Mouse (Mus musculus): Measurements from ENCODE around the gene Rb1. TPM values are rescaled to one million over a fixed set of nuclear protein-coding genes. Genes with fewer than 3 reads are reported as not detected.

The Rb1 gene
- polyA plus RNA-seq, 1 experiment from 2014 or later, result 15.1 TPM

DNA sequence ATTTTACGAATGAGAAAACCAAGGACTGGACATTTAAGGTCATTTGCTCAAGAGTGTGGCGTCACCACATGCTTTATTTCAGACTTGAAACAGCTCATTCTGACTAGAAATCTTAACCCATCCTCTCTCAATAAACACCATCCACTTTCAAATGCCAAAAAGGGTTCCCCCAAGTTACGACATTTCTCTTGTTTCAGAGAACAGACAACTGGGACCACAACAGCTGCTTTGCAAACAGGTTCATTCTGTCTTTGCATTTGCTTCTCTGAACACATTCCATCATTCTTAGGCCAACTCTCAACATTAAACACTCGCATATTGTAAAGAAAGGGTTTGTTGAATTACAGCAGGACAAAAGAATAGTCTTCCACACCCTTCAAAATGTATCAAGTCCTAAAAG lies 11.8 kb downstream of the Rb1 start:
- Histone ChIP-seq H3K36me3 (ENCODE audit: control insufficient read depth, insufficient read depth) (no peaks in the 10 kb centered on the region), H3K9me3 (ENCODE audit: control insufficient read depth) (no peaks in the 10 kb centered on the region), H3K4me3 (ENCODE audit: low read depth, low read length) (no peak overlapping the region), H3K9ac (ENCODE audit: low read depth, low read length) (no peak overlapping the region), H3K4me2 (replicated peaks; ENCODE audit: low read depth) (no peak overlapping the region), H3K4me1 (replicated peaks; ENCODE audit: control insufficient read depth, insufficient read depth, low read length) (no peaks in the 10 kb centered on the region), H3K27me3 (replicated peaks; ENCODE audit: control insufficient read depth, insufficient read depth, low read length) (no peaks in the 10 kb centered on the region), H3K27ac (ENCODE audit: low read depth, low read length) (no peak overlapping the region)
- ATAC-seq, result no peak
- 82% methylated on average over 4 of the region's 4 CpGs for WGBS
- TF ChIP-seq CTCF (IDR thresholded peaks at IDR 0.05; ENCODE audit: low read depth), result no peak

- H3K27me3 ChIP-seq (replicated peaks; ENCODE audit: control insufficient read depth, insufficient read depth, low read length), result no peaks in the 10 kb centered on the region
- WGBS, result 61% methylated on average over 5 of the region's 5 CpGs
- no peaks in the 10 kb centered on the region for H3K36me3 ChIP-seq (ENCODE audit: control insufficient read depth, insufficient read depth)
- H3K4me2 ChIP-seq (replicated peaks; ENCODE audit: low read depth), result no peak overlapping the region
- ATAC-seq, result no peak
- no peak overlapping the region for H3K27ac ChIP-seq (ENCODE audit: low read depth, low read length)
- TF ChIP-seq CTCF (IDR thresholded peaks at IDR 0.05; ENCODE audit: low read depth), result no peak
- H3K9me3 ChIP-seq (ENCODE audit: control insufficient read depth), result no peaks in the 10 kb centered on the region
- no peaks in the 10 kb centered on the region for H3K4me1 ChIP-seq (replicated peaks; ENCODE audit: control insufficient read depth, insufficient read depth, low read length)
- H3K9ac ChIP-seq (ENCODE audit: low read depth, low read length), result no peak overlapping the region
- no peak overlapping the region for H3K4me3 ChIP-seq (ENCODE audit: low read depth, low read length)
Observed at GRCm38 (mm10) chr14:73313396-73313795, 12.2 kb downstream of the Rb1 start.

- H3K4me3 ChIP-seq (ENCODE audit: low read depth, low read length), result no peak overlapping the region
- WGBS, result 85% methylated on average over 5 of the region's 5 CpGs
- no peak overlapping the region for H3K9ac ChIP-seq (ENCODE audit: low read depth, low read length)
Observed at GRCm38 (mm10) chr14:73312909-73313308, 12.7 kb downstream of the Rb1 start.

DNA sequence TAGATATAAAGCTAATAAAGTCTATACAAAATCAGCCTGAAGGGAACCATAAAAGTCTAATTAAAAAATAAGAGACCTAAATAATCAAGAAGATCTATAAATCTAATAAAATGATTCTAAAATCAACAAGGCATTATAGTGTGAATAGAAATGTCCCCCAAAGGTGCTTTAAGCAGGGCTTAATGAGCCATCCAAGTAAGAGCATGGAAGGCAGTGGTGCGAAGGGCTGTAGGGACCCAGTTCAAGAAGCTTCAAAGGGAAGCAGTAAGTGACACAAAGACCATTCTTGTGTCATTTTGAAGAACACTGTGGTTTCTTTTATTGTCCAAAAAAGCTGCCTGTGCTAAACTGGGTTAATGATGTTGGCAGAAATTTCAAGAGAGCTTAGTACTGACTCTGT lies 18.1 kb downstream of the Rb1 start:
- Histone ChIP-seq H3K36me3 (ENCODE audit: control insufficient read depth, insufficient read depth) (no peaks in the 10 kb centered on the region), H3K4me3 (ENCODE audit: low read depth, low read length) (no peak overlapping the region), H3K9me3 (ENCODE audit: control insufficient read depth) (no peaks in the 10 kb centered on the region), H3K9ac (ENCODE audit: low read depth, low read length) (no peak overlapping the region), H3K27me3 (replicated peaks; ENCODE audit: control insufficient read depth, insufficient read depth, low read length) (no peaks in the 10 kb centered on the region), H3K4me2 (replicated peaks; ENCODE audit: low read depth) (no peak overlapping the region), H3K4me1 (replicated peaks; ENCODE audit: control insufficient read depth, insufficient read depth, low read length) (peaks cover 4% of the 10 kb centered on the region; the same call in 1 of the 2 replicates), H3K27ac (ENCODE audit: low read depth, low read length) (no peak overlapping the region)
- ATAC-seq, result no peak
- 88% methylated on average over 1 of the region's 1 CpGs for WGBS
- TF ChIP-seq CTCF (IDR thresholded peaks at IDR 0.05; ENCODE audit: low read depth), result no peak

More at GRCm38 (mm10) chr14:73312909-73313308, 12.7 kb downstream of the Rb1 start:
- H3K4me2 ChIP-seq (replicated peaks; ENCODE audit: low read depth), result no peak overlapping the region
- H3K9me3 ChIP-seq (ENCODE audit: control insufficient read depth), result no peaks in the 10 kb centered on the region
- ATAC-seq, result no peak
- no peak for TF ChIP-seq CTCF (IDR thresholded peaks at IDR 0.05; ENCODE audit: low read depth)
- H3K27me3 ChIP-seq (replicated peaks; ENCODE audit: control insufficient read depth, insufficient read depth, low read length), result no peaks in the 10 kb centered on the region
- H3K36me3 ChIP-seq (ENCODE audit: control insufficient read depth, insufficient read depth), result no peaks in the 10 kb centered on the region
- H3K4me1 ChIP-seq (replicated peaks; ENCODE audit: control insufficient read depth, insufficient read depth, low read length), result peaks cover 4% of the 10 kb centered on the region; the same call in 1 of the 2 replicates
- no peak overlapping the region for H3K27ac ChIP-seq (ENCODE audit: low read depth, low read length)

DNA sequence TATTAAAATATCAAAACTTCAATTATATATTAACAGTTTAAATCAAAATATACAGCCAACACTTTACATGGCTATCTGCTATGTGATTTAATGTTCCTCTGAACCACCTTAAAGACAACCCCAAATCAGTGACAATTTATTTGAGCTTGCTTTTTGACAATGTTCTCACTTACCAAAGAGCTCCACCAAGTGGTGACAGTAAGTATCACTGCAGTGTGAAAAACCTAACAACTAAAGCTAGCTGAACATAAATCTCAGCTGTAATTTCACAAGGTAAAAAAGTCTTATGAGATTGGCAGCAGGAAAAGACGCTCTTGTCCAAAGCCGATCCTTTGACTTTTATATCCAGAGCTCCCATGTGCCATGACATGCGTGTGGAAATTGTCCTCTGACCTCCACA lies 22.4 kb downstream of the Rb1 start:
- no peak for ATAC-seq
- Histone ChIP-seq H3K4me1 (replicated peaks; ENCODE audit: control insufficient read depth, insufficient read depth, low read length) (peaks cover 3% of the 10 kb centered on the region; the same call in 1 of the 2 replicates), H3K27me3 (replicated peaks; ENCODE audit: control insufficient read depth, insufficient read depth, low read length) (no peaks in the 10 kb centered on the region), H3K4me3 (ENCODE audit: low read depth, low read length) (no peak overlapping the region), H3K4me2 (replicated peaks; ENCODE audit: low read depth) (no peak overlapping the region), H3K27ac (ENCODE audit: low read depth, low read length) (no peak overlapping the region), H3K36me3 (ENCODE audit: control insufficient read depth, insufficient read depth) (no peaks in the 10 kb centered on the region), H3K9ac (ENCODE audit: low read depth, low read length) (no peak overlapping the region), H3K9me3 (ENCODE audit: control insufficient read depth) (no peaks in the 10 kb centered on the region)
- peak; percentile 85 for TF ChIP-seq CTCF (IDR thresholded peaks at IDR 0.05; ENCODE audit: low read depth)
- 41% methylated on average over 3 of the region's 3 CpGs for WGBS

DNA sequence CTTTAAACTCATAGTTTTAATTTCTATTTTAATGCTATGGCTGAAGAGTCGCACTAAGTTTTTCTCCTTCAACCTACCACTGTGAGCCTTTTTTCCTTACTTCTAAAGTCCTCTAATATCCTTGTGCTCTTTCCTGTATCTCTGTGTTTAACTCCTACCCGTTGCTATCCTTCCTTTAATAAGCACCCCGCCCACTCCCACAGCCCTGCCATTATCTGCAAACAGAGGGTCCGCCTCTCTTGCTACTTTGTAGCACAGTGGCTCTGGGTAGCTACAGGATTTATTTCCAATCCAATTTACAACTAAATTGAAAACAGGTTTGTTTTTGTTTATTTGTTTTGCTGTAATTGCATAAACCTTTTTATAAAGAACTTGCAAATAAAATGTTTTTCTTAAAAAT lies 23.8 kb downstream of the Rb1 start:
- no peak for ATAC-seq
- H3K27me3 ChIP-seq (replicated peaks; ENCODE audit: control insufficient read depth, insufficient read depth, low read length), result no peaks in the 10 kb centered on the region
- H3K36me3 ChIP-seq (ENCODE audit: control insufficient read depth, insufficient read depth), result peaks cover 3% of the 10 kb centered on the region; the same call in 1 of the 2 replicates
- no peak for TF ChIP-seq CTCF (IDR thresholded peaks at IDR 0.05; ENCODE audit: low read depth)
- no peak overlapping the region for H3K4me2 ChIP-seq (replicated peaks; ENCODE audit: low read depth)
- H3K4me1 ChIP-seq (replicated peaks; ENCODE audit: control insufficient read depth, insufficient read depth, low read length), result no peaks in the 10 kb centered on the region
- no peak overlapping the region for H3K27ac ChIP-seq (ENCODE audit: low read depth, low read length)
- WGBS, result 67% methylated on average over 4 of the region's 4 CpGs
- H3K9me3 ChIP-seq (ENCODE audit: control insufficient read depth), result no peaks in the 10 kb centered on the region
- no peak overlapping the region for H3K9ac ChIP-seq (ENCODE audit: low read depth, low read length)
- no peak overlapping the region for H3K4me3 ChIP-seq (ENCODE audit: low read depth, low read length)

- no peak overlapping the region for H3K9ac ChIP-seq (ENCODE audit: low read depth, low read length)
- no peak overlapping the region for H3K4me3 ChIP-seq (ENCODE audit: low read depth, low read length)
- H3K4me1 ChIP-seq (replicated peaks; ENCODE audit: control insufficient read depth, insufficient read depth, low read length), result no peaks in the 10 kb centered on the region
- H3K4me2 ChIP-seq (replicated peaks; ENCODE audit: low read depth), result no peak overlapping the region
- no peak for ATAC-seq
- H3K36me3 ChIP-seq (ENCODE audit: control insufficient read depth, insufficient read depth), result peaks cover 3% of the 10 kb centered on the region; the same call in 1 of the 2 replicates
- 30% methylated on average over 2 of the region's 2 CpGs for WGBS
- no peaks in the 10 kb centered on the region for H3K9me3 ChIP-seq (ENCODE audit: control insufficient read depth)
- H3K27me3 ChIP-seq (replicated peaks; ENCODE audit: control insufficient read depth, insufficient read depth, low read length), result no peaks in the 10 kb centered on the region
- no peak overlapping the region for H3K27ac ChIP-seq (ENCODE audit: low read depth, low read length)
- no peak for TF ChIP-seq CTCF (IDR thresholded peaks at IDR 0.05; ENCODE audit: low read depth)
Observed at GRCm38 (mm10) chr14:73295512-73295911, 30.1 kb downstream of the Rb1 start.
